Mouse (Mus musculus) testis, adult 2 months (tissue): ENCODE results near the gene Gm21887.
"Not testable (repeated sequence)": the region's sequence is repeated elsewhere in the genome, so short reads cannot be mapped to it uniquely, and the experiment has no call there.

Experiments
- CTCF ChIP-seq: fragments of 200-500 bp; IDR thresholded peaks from 2 replicates; pipeline ENCODE4 v1.5.1; 2012; ENCODE audit warnings: low read depth, mild to moderate bottlenecking, inconsistent platforms, low read length, moderate library complexity; ENCODE audit not compliant: control insufficient read depth, insufficient read depth, insufficient replicate concordance
- POLR2A ChIP-seq: fragments of 200-500 bp; IDR thresholded peaks from 2 replicates; pipeline ENCODE4 v1.6.1; 2012; ENCODE audit warnings: low read depth, mild to moderate bottlenecking, inconsistent platforms, low read length, moderate library complexity; ENCODE audit not compliant: control insufficient read depth

DNA sequence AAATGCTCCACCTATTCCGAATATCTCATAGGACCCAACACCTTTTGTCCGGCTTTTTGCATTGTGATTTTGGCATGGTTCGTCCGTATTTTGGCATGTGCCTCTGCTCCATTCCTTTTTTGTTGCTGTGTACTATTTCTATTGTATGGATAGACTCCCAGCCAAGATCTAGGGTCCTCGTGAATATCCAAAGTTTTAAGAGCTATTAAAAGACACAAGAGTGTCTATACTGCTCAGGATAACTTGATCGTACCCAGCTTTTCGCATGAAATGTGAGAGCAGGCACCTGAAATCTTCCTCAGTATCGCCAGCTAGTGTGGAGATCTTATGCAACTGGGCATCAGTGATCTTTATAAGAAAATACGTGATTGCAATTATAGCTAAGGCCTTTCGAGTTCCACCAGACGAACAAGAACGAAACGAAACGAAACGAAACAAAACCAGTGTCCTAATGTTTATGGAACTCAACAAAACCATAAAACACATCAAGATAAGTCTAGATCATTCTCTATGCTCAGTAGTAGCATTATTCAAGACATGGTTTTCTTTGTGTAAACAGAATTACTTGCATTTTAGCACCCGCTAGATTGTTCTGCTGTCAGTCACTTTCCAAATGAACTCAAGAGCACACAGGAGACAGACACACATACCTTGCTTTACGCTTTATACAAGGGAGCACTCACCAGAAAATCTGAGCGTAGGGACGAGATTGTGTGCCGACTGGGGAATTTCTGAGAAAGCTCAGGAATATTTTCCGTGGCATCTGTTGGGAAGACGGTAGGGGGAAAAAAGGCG is 26.7 kb upstream of the Gm21887 start:
- not testable (repeated sequence) for TF ChIP-seq CTCF, POLR2A
